Mouse (Mus musculus): ENCODE results near the gene Usp29. TPM values are rescaled to one million over a fixed set of nuclear protein-coding genes. Genes with fewer than 3 reads are reported as not detected.
A peak's percentile ranks its signal among the peaks of the same experiment; 100 is the strongest.
"Not testable (repeated sequence)": the region's sequence is repeated elsewhere in the genome, so short reads cannot be mapped to it uniquely, and the experiment has no call there.

Gene Usp29
- polyA plus RNA-seq, 1 experiment = 15.7 TPM

DNA sequence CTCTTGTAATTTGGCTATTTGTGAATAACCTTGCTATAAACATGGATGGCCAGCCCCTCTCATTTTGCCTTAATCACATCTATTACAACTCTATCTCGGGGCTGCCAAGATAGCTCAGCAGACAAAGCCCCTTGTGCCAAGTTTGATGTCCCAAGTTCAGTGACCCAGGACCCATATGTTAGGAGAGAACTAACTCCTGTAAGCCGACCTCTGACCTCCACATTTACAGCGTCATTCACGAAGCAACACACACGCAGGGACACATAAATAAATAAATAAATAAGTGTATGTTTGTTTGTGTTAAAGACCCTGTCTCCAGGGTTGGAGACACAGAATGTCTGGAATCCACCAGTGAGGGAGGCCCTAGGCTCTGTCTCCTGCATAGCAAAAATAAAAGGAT lies 186.7 kb downstream of the Usp29 start:
- no peak for DNase-seq (ENCODE audit: extremely low spot score in 1 of 2, low spot score in 1 of 2)

- DNase-seq (ENCODE audit: extremely low spot score in 1 of 2, low spot score in 1 of 2) = peak; percentile 61 to 97
These were observed 187.9 kb downstream of the Usp29 start for GRCm38 (mm10) chr7:6918267-6918666.

DNA sequence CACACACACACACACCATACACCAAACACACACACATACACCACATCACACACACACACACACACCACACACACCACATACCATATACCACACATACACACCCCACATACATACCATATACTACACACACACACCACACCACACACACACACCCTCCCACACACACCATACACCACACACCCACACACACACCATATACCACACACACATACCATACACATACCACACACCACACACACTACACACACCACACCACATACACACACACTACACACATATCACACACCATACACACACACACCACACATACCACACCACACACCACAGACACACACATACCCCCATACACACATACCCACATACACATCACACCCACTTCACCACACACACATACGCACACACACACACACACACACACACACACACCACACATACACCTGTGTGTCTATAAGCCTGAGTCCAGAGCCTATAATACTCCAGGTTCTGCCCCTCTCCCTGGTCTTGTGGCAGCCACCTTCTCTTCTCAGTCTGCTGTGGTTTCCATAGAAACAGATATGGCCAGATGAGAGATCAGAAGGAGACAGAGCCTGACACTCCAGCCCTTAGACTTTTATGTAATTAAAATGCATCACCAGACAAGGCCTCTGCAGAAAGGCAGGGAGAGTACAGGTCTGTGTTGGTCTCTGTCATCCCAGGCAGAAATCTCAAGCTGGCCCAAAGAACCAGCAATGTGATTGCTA lies 188.9 kb downstream of the Usp29 start:
- no peak for DNase-seq (ENCODE audit: extremely low spot score in 1 of 2, low spot score in 1 of 2)

- no peak for DNase-seq (ENCODE audit: extremely low spot score in 1 of 2, low spot score in 1 of 2)
These were observed 193.1 kb downstream of the Usp29 start for GRCm38 (mm10) chr7:6923515-6923914.

- peak in 1 of 2 experiments; percentile 28 for DNase-seq (ENCODE audit: extremely low spot score in 1 of 2, low spot score in 1 of 2)
These were observed 195.8 kb downstream of the Usp29 start for GRCm38 (mm10) chr7:6925926-6926730.

GRCm38 (mm10) chr7:6926731-6926995 lies 196.3 kb downstream of the Usp29 start:
- DNase-seq (ENCODE audit: extremely low spot score in 1 of 2, low spot score in 1 of 2) = no peak

GRCm38 (mm10) chr7:6929286-6929685 lies 198.9 kb downstream of the Usp29 start:
- no peak for DNase-seq (ENCODE audit: extremely low spot score in 1 of 2, low spot score in 1 of 2)

DNA sequence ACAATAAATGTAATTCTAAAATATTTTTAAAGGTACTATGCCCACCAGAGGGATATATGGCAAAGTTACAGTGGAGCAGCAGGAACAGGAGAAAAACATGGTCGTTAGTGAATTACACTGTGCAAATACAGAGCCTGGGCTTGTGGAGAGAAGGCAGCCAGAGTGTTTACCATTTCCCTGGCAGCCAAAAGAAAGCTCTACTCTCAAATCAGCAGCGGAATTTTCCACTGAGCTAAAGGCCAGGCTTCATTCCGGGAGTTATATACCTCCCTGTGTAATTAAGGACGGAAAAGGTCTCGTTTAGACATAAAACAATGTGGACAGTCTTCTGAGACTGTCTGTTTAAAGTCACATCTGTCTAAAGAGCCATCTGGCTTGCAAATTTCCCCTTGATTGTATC lies 204.4 kb downstream of the Usp29 start:
- DNase-seq (ENCODE audit: extremely low spot score in 1 of 2, low spot score in 1 of 2) = no peak

DNA sequence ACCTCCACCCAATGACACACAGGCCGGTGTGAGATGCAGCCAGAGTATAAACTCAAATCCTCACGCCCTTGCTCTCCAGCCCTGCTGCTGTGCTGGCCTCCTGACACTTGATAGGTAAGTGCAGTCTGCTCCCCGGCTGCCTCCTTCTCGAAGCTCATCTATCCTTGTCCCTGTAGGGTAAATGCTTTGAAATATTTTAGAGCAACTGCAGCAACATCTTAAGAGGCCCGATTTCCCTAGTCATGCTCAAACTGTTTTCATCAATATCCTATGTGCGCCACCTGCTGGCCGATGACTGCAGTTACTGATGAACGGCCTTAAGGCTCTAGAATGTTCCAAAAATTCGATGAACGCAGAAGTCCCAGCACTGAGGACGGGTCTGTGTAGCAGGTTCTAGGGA lies 206.7 kb downstream of the Usp29 start:
- peak; percentile 59 to 87 for DNase-seq (ENCODE audit: extremely low spot score in 1 of 2, low spot score in 1 of 2)

- no peak for DNase-seq (ENCODE audit: extremely low spot score in 1 of 2, low spot score in 1 of 2)
These were observed 210.4 kb downstream of the Usp29 start for GRCm38 (mm10) chr7:6940761-6941231.

GRCm38 (mm10) chr7:6948061-6948460 lies 217.7 kb downstream of the Usp29 start:
- not testable (repeated sequence) for DNase-seq (ENCODE audit: extremely low spot score in 1 of 2, low spot score in 1 of 2)

- DNase-seq (ENCODE audit: extremely low spot score in 1 of 2, low spot score in 1 of 2) = no peak
These were observed 226.2 kb downstream of the Usp29 start for GRCm38 (mm10) chr7:6956576-6956975.

DNA sequence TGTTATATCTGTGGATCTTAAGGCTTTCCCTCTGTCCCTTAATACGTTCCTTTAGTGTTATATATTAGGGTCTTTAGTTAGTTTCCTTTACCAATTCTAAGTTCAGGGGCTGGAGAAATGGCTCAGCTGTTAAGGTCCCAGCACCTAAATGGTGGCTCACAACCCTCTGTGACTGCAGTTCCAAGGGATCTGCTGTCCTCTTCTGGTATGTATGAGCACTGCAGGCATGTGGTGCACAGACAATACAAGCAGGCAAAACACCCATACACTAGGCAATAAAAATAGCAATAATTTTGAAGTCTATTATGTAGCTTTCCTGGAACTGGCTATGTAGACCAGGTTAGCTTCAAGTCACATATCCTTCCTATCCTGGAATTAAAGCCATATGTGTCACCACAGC lies 228.2 kb downstream of the Usp29 start:
- DNase-seq (ENCODE audit: extremely low spot score in 1 of 2, low spot score in 1 of 2) = no peak

DNA sequence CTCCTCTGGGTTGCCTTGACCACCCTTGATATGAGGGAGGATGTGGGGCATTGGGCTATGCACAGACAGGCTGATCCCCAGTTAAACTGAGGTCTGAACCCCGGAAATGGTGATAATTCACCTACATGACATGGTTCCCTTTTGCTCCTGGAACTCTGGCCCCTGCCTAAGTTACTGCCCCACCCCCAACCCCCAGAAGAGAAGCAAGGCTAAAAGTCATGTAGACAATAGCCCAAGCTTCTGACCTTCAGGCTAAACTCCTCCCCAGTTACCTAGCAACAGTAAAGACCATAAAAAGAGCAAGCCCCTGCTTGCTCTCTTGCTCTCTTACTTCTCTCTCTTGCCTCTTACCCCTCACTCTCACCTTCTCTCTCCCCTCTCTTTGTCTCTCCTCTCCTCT lies 243.2 kb downstream of the Usp29 start:
- no peak for DNase-seq (ENCODE audit: extremely low spot score in 1 of 2, low spot score in 1 of 2)

DNA sequence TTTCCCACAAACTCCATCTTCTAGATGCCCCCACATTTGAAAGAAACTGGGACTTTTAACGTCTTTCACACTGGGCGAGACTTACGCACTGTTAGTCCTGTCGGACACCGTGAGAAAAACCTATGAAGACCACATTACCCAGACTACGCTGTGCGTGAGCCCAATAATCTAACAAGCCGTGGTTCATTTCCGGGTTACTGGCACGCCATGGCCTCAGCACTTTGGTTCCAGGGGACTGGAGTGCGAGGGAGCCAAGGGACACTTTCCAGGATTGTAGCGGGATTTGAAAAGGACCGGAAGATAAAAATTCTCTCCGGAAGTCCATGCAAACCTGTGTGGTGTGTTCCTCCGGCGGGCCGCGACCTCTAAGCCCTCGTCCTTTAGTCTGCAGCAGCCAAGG lies 246.5 kb downstream of the Usp29 start:
- no peak for DNase-seq (ENCODE audit: extremely low spot score in 1 of 2, low spot score in 1 of 2)

- not testable (repeated sequence) for DNase-seq (ENCODE audit: extremely low spot score in 1 of 2, low spot score in 1 of 2)
These were observed 264.9 kb downstream of the Usp29 start, which contains the start of gene Aurkc for GRCm38 (mm10) chr7:6995251-6995650. TSS of gene Aurkc (plus strand) at chr7:6995300.

GRCm38 (mm10) chr7:6998914-6999313 lies 268.5 kb downstream of the Usp29 start:
- not testable (repeated sequence) for DNase-seq (ENCODE audit: extremely low spot score in 1 of 2, low spot score in 1 of 2)

- not testable (repeated sequence) for DNase-seq (ENCODE audit: extremely low spot score in 1 of 2, low spot score in 1 of 2)
These were observed 275.1 kb downstream of the Usp29 start for GRCm38 (mm10) chr7:7005441-7005840.
